Mouse (Mus musculus) MEL (cell line): ENCODE measurements at regions not wholly inside any gene's neighbourhood (a gene's known extent, or its start where the extent isn't known, plus 50 kb on each side); places are given as distances from the start of the nearest gene placed in this dataset.

Experiments used
- DNase-seq: peaks from one replicate; pipeline ENCODE4 v3.0.0; 2011; ENCODE audit warnings: low read depth, low spot score
- H3K27ac ChIP-seq: 2 replicates; pipeline ENCODE4 v1.5.1; 2012; ENCODE audit warnings: low read depth, mild to moderate bottlenecking, control low read depth, low read length, moderate library complexity; ENCODE audit not compliant: control insufficient read depth
- H3K27me3 ChIP-seq, 2 experiments: fragments of 150-350 bp in 1 of 2; sonication (generic) in 1 of 2; 2 replicates each; pipeline ENCODE4 v1.6.1; 2012; ENCODE audit warnings: low read length in 2 of 2, mild to moderate bottlenecking in 2 of 2, improper control_type of control experiment in 1 of 2, moderate library complexity in 1 of 2; ENCODE audit not compliant: insufficient read depth in 2 of 2, control insufficient read depth in 1 of 2
- H3K36me3 ChIP-seq, 2 experiments: 2 replicates each; pipeline ENCODE4 v1.6.1; 2012 to 2014; ENCODE audit warnings: low read length in 2 of 2, improper control_type of control experiment in 1 of 2, inconsistent platforms in 1 of 2, mild to moderate bottlenecking in 1 of 2; ENCODE audit not compliant: insufficient read depth in 2 of 2, control insufficient read depth in 1 of 2
- H3K4me1 ChIP-seq, 2 experiments: fragments of 150-350 bp in 1 of 2; sonication (generic) in 1 of 2; 2 replicates each; pipeline ENCODE4 v1.6.1; 2012; ENCODE audit warnings: low read length in 2 of 2, improper control_type of control experiment in 1 of 2, mild to moderate bottlenecking in 1 of 2; ENCODE audit not compliant: insufficient read depth in 2 of 2, control insufficient read depth in 1 of 2
- H3K4me3 ChIP-seq, 2 experiments: fragments of 150-350 bp in 1 of 2; sonication (generic) in 1 of 2; 2 replicates each; pipeline ENCODE4 v1.5.1; 2012; ENCODE audit warnings: low read depth in 2 of 2, low read length in 2 of 2, mild to moderate bottlenecking in 2 of 2, moderate library complexity in 2 of 2, control low read depth in 1 of 2, improper control_type of control experiment in 1 of 2; ENCODE audit not compliant: control insufficient read depth in 1 of 2, insufficient read depth in 1 of 2
- H3K79me2 ChIP-seq: 2 replicates; pipeline ENCODE4 v1.6.1; 2012; ENCODE audit warnings: mild to moderate bottlenecking, low read length, moderate library complexity; ENCODE audit not compliant: control insufficient read depth, poor library complexity, insufficient read depth
- H3K9ac ChIP-seq: 2 replicates; pipeline ENCODE4 v1.6.1; 2012; ENCODE audit warnings: low read depth, mild to moderate bottlenecking, control low read depth, low read length, moderate library complexity; ENCODE audit not compliant: control insufficient read depth, poor library complexity, severe bottlenecking
- H3K9me3 ChIP-seq: fragments of 150-350 bp; sonication (generic); replicated peaks from 2 replicates; pipeline ENCODE4 v1.6.1; 2012; ENCODE audit warnings: mild to moderate bottlenecking, low read length, improper control_type of control experiment, moderate library complexity; ENCODE audit not compliant: insufficient read depth
- BHLHE40 ChIP-seq: IDR thresholded peaks from 2 replicates; pipeline ENCODE4 v1.6.1; 2012; ENCODE audit warnings: low read depth, mild to moderate bottlenecking, inconsistent platforms, low read length, improper control_type of control experiment, borderline replicate concordance
- CHD1 ChIP-seq: IDR thresholded peaks from 2 replicates; pipeline ENCODE4 v1.6.1; 2012; ENCODE audit warnings: low read depth, mild to moderate bottlenecking, inconsistent platforms, low read length, improper control_type of control experiment
- E2F4 ChIP-seq: IDR thresholded peaks from 2 replicates; pipeline ENCODE4 v1.6.1; 2011; ENCODE audit warnings: low read depth, low read length, improper control_type of control experiment, borderline replicate concordance
- EP300 ChIP-seq, 2 experiments: IDR thresholded peaks; 2 replicates each; pipeline ENCODE4 v1.6.1; 2011; ENCODE audit warnings: improper control_type of control experiment in 2 of 2, low read length in 2 of 2, low read depth in 1 of 2, mild to moderate bottlenecking in 1 of 2
- ETS1 ChIP-seq: IDR thresholded peaks from 2 replicates; pipeline ENCODE4 v1.6.1; 2012; ENCODE audit warnings: low read depth, mild to moderate bottlenecking, inconsistent platforms, low read length, improper control_type of control experiment, moderate library complexity
- GABPA ChIP-seq: IDR thresholded peaks from 2 replicates; pipeline ENCODE4 v1.6.1; 2012; ENCODE audit warnings: low read depth, mild to moderate bottlenecking, inconsistent platforms, low read length, improper control_type of control experiment, moderate library complexity
- HCFC1 ChIP-seq: IDR thresholded peaks from 2 replicates; pipeline ENCODE4 v1.6.1; 2012; ENCODE audit warnings: low read depth, mild to moderate bottlenecking, inconsistent platforms, low read length, improper control_type of control experiment, moderate library complexity
- MAZ ChIP-seq: IDR thresholded peaks from 2 replicates; pipeline ENCODE4 v1.6.1; 2012; ENCODE audit warnings: low read depth, mild to moderate bottlenecking, inconsistent platforms, low read length, improper control_type of control experiment
- MEF2A ChIP-seq: IDR thresholded peaks from 2 replicates; pipeline ENCODE4 v1.6.1; 2014; ENCODE audit warnings: low read depth, mild to moderate bottlenecking, inconsistent platforms, low read length, improper control_type of control experiment; ENCODE audit not compliant: poor library complexity, insufficient replicate concordance, severe bottlenecking; ENCODE audit errors: extremely low read depth
- MXI1 ChIP-seq: IDR thresholded peaks from 2 replicates; pipeline ENCODE4 v1.6.1; 2011; ENCODE audit warnings: mild to moderate bottlenecking, low read depth, low read length, improper control_type of control experiment
- MYB ChIP-seq: IDR thresholded peaks from 2 replicates; pipeline ENCODE4 v1.6.1; 2011; ENCODE audit warnings: mild to moderate bottlenecking, low read depth, low read length, improper control_type of control experiment
- NELFE ChIP-seq: IDR thresholded peaks from 2 replicates; pipeline ENCODE4 v1.6.1; 2011; ENCODE audit warnings: low read depth, low read length, improper control_type of control experiment
- NRF1 ChIP-seq: IDR thresholded peaks from 2 replicates; pipeline ENCODE4 v1.6.1; 2014; ENCODE audit warnings: low read depth, mild to moderate bottlenecking, inconsistent platforms, low read length, improper control_type of control experiment, moderate library complexity; ENCODE audit not compliant: poor library complexity, insufficient read depth, severe bottlenecking
- POLR2A ChIP-seq, 2 experiments: IDR thresholded peaks; 2 replicates each; pipeline ENCODE4 v1.6.1; 2011 to 2012; ENCODE audit warnings: low read length in 2 of 2, mild to moderate bottlenecking in 2 of 2, control low read depth in 1 of 2, improper control_type of control experiment in 1 of 2, low read depth in 1 of 2, moderate library complexity in 1 of 2; ENCODE audit not compliant: control insufficient read depth in 1 of 2, insufficient read depth in 1 of 2, poor library complexity in 1 of 2
- POLR2AphosphoS5 ChIP-seq: IDR thresholded peaks from 2 replicates; pipeline ENCODE4 v1.6.1; 2012; ENCODE audit warnings: low read depth, borderline replicate concordance, mild to moderate bottlenecking, inconsistent platforms, low read length, moderate library complexity, mixed read lengths
- SIN3A ChIP-seq: IDR thresholded peaks from 2 replicates; pipeline ENCODE4 v1.6.1; 2012; ENCODE audit warnings: low read length, improper control_type of control experiment, inconsistent platforms
- SMC3 ChIP-seq: IDR thresholded peaks from 2 replicates; pipeline ENCODE4 v1.6.1; 2011; ENCODE audit warnings: low read depth, low read length, improper control_type of control experiment
- TBP ChIP-seq: IDR thresholded peaks from 2 replicates; pipeline ENCODE4 v1.8.0; 2011; ENCODE audit warnings: low read depth, low read length, improper control_type of control experiment
- TCF12 ChIP-seq: IDR thresholded peaks from 2 replicates; pipeline ENCODE4 v1.6.1; 2014; ENCODE audit warnings: low read depth, mild to moderate bottlenecking, inconsistent platforms, low read length, improper control_type of control experiment, moderate library complexity
- UBTF ChIP-seq: IDR thresholded peaks from 2 replicates; pipeline ENCODE4 v1.6.1; 2012; ENCODE audit warnings: low read depth, mild to moderate bottlenecking, inconsistent platforms, low read length, improper control_type of control experiment, moderate library complexity, borderline replicate concordance; ENCODE audit not compliant: insufficient read depth
- USF2 ChIP-seq, 2 experiments: IDR thresholded peaks; 2 replicates each; pipeline ENCODE4 v1.6.1; 2011 to 2012; ENCODE audit warnings: improper control_type of control experiment in 2 of 2, low read length in 2 of 2, borderline replicate concordance in 1 of 2, inconsistent platforms in 1 of 2, low read depth in 1 of 2, mild to moderate bottlenecking in 1 of 2; ENCODE audit not compliant: insufficient read depth in 1 of 2
- ZKSCAN1 ChIP-seq: IDR thresholded peaks from 2 replicates; pipeline ENCODE4 v1.6.1; 2012; ENCODE audit warnings: low read depth, mild to moderate bottlenecking, inconsistent platforms, low read length, improper control_type of control experiment, moderate library complexity
- ZMIZ1 ChIP-seq: IDR thresholded peaks from 2 replicates; pipeline ENCODE4 v1.6.1; 2012; ENCODE audit warnings: low read depth, mild to moderate bottlenecking, inconsistent platforms, low read length, improper control_type of control experiment, moderate library complexity

DNA sequence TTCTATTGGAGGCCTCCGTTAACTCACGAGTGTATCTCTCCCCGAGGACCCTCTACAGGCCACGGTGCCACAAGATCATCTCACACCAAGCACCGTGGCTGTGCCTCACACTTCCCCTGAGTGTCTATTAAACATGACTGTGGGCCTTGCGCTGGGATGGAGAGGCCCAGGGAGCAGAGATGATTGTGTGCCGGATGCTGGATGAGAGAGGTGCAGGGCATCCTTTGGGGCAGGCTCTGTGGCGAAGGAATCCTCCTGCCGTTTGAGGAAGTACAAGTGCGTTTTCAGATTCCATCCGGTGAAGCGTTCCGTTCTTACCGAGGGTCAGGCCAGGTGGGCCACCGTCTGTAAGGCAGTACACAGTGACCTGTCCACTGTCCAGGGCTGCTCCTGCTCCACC, 227.4 kb downstream of the Etnk1 start:
- Histone ChIP-seq H3K36me3 (no peaks in the 10 kb centered on the region), H3K27me3 (no peaks in the 10 kb centered on the region), H3K4me1 (no peaks in the 10 kb centered on the region)
- TF ChIP-seq SMC3: no peak
- no peak for TF ChIP-seq NELFE
- no peak for TF ChIP-seq POLR2AphosphoS5
- no peak for TF ChIP-seq EP300 (IDR thresholded peaks at IDR 0.05; ENCODE audit: low read depth in 1 of 2, low read length in 2 of 2)
- TF ChIP-seq MEF2A: no peak
- TF ChIP-seq ZMIZ1: no peak
- no peak for TF ChIP-seq USF2 (IDR thresholded peaks at IDR 0.05; ENCODE audit: borderline replicate concordance in 1 of 2, insufficient read depth in 1 of 2, low read depth in 1 of 2, low read length in 2 of 2)
- no peak for TF ChIP-seq ZKSCAN1
- no peak for TF ChIP-seq GABPA
- no peak for TF ChIP-seq HCFC1
- TF ChIP-seq MAZ: no peak
- TF ChIP-seq, all 39 proteins: peak for 0
- Histone ChIP-seq H3K27ac (no peak overlapping the region), H3K9ac (no peak overlapping the region), H3K4me3 (no peak overlapping the region), H3K9me3 (no peaks in the 10 kb centered on the region), H3K79me2 (no peaks in the 10 kb centered on the region)
- DNase-seq: no peak

DNA sequence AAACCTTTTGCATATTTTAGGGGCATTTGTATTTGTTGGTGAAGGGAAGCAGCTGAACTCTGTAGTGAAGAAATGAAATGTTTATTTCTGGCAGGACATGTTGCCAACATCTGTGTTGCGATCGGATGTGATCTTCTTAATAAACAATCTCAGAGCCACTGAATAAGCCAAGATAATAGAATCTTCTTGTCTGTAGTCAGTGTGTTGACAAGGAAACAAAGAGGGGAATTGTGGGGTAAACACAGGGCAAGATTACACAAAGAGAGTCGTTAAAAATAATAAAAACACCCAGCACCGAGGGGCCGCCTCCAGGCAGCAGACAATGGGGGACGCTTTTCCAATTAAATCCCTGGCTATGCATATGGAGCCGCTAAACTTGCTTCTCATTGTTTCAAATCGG, 234.4 kb downstream of the Etnk1 start:
- Histone ChIP-seq H3K4me1 (no peaks in the 10 kb centered on the region), H3K36me3 (no peaks in the 10 kb centered on the region), H3K9ac (no peak overlapping the region), H3K79me2 (no peaks in the 10 kb centered on the region), H3K27me3 (no peaks in the 10 kb centered on the region), H3K27ac (no peak overlapping the region), H3K9me3 (no peaks in the 10 kb centered on the region), H3K4me3 (no peak overlapping the region)
- TF ChIP-seq TCF12 (no peak), NRF1 (no peak), POLR2AphosphoS5 (no peak), ZKSCAN1 (no peak), SIN3A (no peak), MYB (no peak), MXI1 (no peak), UBTF (no peak), USF2 (IDR thresholded peaks at IDR 0.05; ENCODE audit: borderline replicate concordance in 1 of 2, insufficient read depth in 1 of 2, low read depth in 1 of 2, low read length in 2 of 2) (no peak), POLR2A (IDR thresholded peaks at IDR 0.05; ENCODE audit: control insufficient read depth in 1 of 2, insufficient read depth in 1 of 2, low read depth in 1 of 2, low read length in 2 of 2, poor library complexity in 1 of 2) (no peak), BHLHE40 (no peak), ETS1 (no peak), ZMIZ1 (no peak), CHD1 (no peak), TBP (no peak), E2F4 (no peak)
- no peak for DNase-seq
